Mouse (Mus musculus): Measurements from ENCODE around the gene Ncln. TPM values are rescaled to one million over a fixed set of nuclear protein-coding genes. Genes with fewer than 3 reads are reported as not detected.
"Not testable (repeated sequence)": the region's sequence is repeated elsewhere in the genome, so short reads cannot be mapped to it uniquely, and the experiment has no call there.

Ncln gene
- polyA plus RNA-seq, 1 experiment: 145 TPM

GRCm38 (mm10) chr10:81450140-81450539 is 46.1 kb downstream of the Ncln start:
- Histone ChIP-seq H3K4me1 (peaks cover 21% of the 10 kb centered on the region), H3K4me3 (replicated peaks) (no peak overlapping the region), H3K27me3 (replicated peaks) (peaks cover 55% of the 10 kb centered on the region), H3K36me3 (replicated peaks; ENCODE audit: low read length) (no peaks in the 10 kb centered on the region), H3K9me3 (no peaks in the 10 kb centered on the region)
- TF ChIP-seq GATA1 (IDR thresholded peaks at IDR 0.05; ENCODE audit: borderline replicate concordance, low read length) (no peak), FLI1 (IDR thresholded peaks at IDR 0.05; ENCODE audit: low read length) (no peak)

- H3K9me3 ChIP-seq; H3K4me3 ChIP-seq (replicated peaks); H3K4me1 ChIP-seq; H3K36me3 ChIP-seq (replicated peaks; ENCODE audit: low read length): not testable (repeated sequence)
- H3K27me3 ChIP-seq (replicated peaks): peaks cover 24% of the 10 kb centered on the region
These were observed 50.7 kb downstream of the Ncln start for GRCm38 (mm10) chr10:81445516-81445915.

- no peaks in the 10 kb centered on the region for H3K4me1 ChIP-seq
- no peaks in the 10 kb centered on the region for H3K9me3 ChIP-seq
- no peak for TF ChIP-seq GATA1 (IDR thresholded peaks at IDR 0.05; ENCODE audit: borderline replicate concordance, low read length)
- no peak for TF ChIP-seq FLI1 (IDR thresholded peaks at IDR 0.05; ENCODE audit: low read length)
- H3K27me3 ChIP-seq (replicated peaks): peaks cover 15% of the 10 kb centered on the region
- no peak overlapping the region for H3K4me3 ChIP-seq (replicated peaks)
- no peaks in the 10 kb centered on the region for H3K36me3 ChIP-seq (replicated peaks; ENCODE audit: low read length)
These were observed 55.2 kb downstream of the Ncln start for GRCm38 (mm10) chr10:81441019-81441418.

Other genes starting within 250 kb of the Ncln start
- 6.2 and 21.4 TPM in 2 replicates for gene Matk, start 243.5 kb downstream of the Ncln start, polyA plus RNA-seq (2012; ENCODE audit: insufficient read depth, low replicate concordance)
- 458 and 769 TPM in 2 replicates for gene Mrpl54, start 229.5 kb downstream of the Ncln start, polyA plus RNA-seq (2012; ENCODE audit: insufficient read depth, low replicate concordance)
- 93.1 and 154 TPM in 2 replicates for gene Apba3, start 229.4 kb downstream of the Ncln start, polyA plus RNA-seq (2012; ENCODE audit: insufficient read depth, low replicate concordance)
- 4.6 and 5.5 TPM in 2 replicates for gene Tjp3, start 204.8 kb downstream of the Ncln start, polyA plus RNA-seq (2012; ENCODE audit: insufficient read depth, low replicate concordance)
- gene Pip5k1c, start 203.4 kb downstream of the Ncln start, polyA plus RNA-seq (2012; ENCODE audit: insufficient read depth, low replicate concordance): 124 and 136 TPM in 2 replicates
- 76.5 and 78.5 TPM in 2 replicates for gene Cactin, start 175.3 kb downstream of the Ncln start, polyA plus RNA-seq (2012; ENCODE audit: insufficient read depth, low replicate concordance)
- gene Tbxa2r, start 167.7 kb downstream of the Ncln start, polyA plus RNA-seq (2012; ENCODE audit: insufficient read depth, low replicate concordance): 87.5 and 153 TPM in 2 replicates
- 2.9 and 11.0 TPM in 2 replicates for gene Gipc3, start 153.1 kb downstream of the Ncln start, polyA plus RNA-seq (2012; ENCODE audit: insufficient read depth, low replicate concordance)
- gene Hmg20b, start 145.9 kb downstream of the Ncln start, polyA plus RNA-seq (2012; ENCODE audit: insufficient read depth, low replicate concordance): 302 and 601 TPM in 2 replicates
- 20.2 and 44.1 TPM in 2 replicates for gene Mfsd12, start 138.9 kb downstream of the Ncln start, polyA plus RNA-seq (2012; ENCODE audit: insufficient read depth, low replicate concordance)
- 30.6 and 109 TPM in 2 replicates for gene 4930404N11Rik, start 130.6 kb downstream of the Ncln start, polyA plus RNA-seq (2012; ENCODE audit: insufficient read depth, low replicate concordance)
- gene Fzr1, start 117.9 kb downstream of the Ncln start, polyA plus RNA-seq (2012; ENCODE audit: insufficient read depth, low replicate concordance): 71.2 and 72.9 TPM in 2 replicates
- 80.4 and 114 TPM in 2 replicates for gene Dohh, start 112.0 kb downstream of the Ncln start, polyA plus RNA-seq (2012; ENCODE audit: insufficient read depth, low replicate concordance)
- 0.89 TPM in 1 of 2 replicates, not detected in the other for gene Gm48551, start 111.9 kb downstream of the Ncln start, polyA plus RNA-seq (2012; ENCODE audit: insufficient read depth, low replicate concordance)
- 8.4 TPM in 1 of 2 replicates, not detected in the other for gene Gm48552, start 107.4 kb downstream of the Ncln start, polyA plus RNA-seq (2012; ENCODE audit: insufficient read depth, low replicate concordance)
- gene Smim24, start 103.3 kb downstream of the Ncln start, polyA plus RNA-seq (2012; ENCODE audit: insufficient read depth, low replicate concordance): 4.4 TPM in 1 of 2 replicates, not detected in the other
- gene Nfic, start 40.8 kb downstream of the Ncln start, polyA plus RNA-seq (2012; ENCODE audit: insufficient read depth, low replicate concordance): 184 and 257 TPM in 2 replicates
- 1.3 and 3.3 TPM in 2 replicates for gene Celf5, start 13.7 kb downstream of the Ncln start, polyA plus RNA-seq (2012; ENCODE audit: insufficient read depth, low replicate concordance)
- 7.4 and 9.1 TPM in 2 replicates for gene S1pr4, start 3.7 kb upstream of the Ncln start, polyA plus RNA-seq (2012; ENCODE audit: insufficient read depth, low replicate concordance)
- gene Gna15, start 27.8 kb upstream of the Ncln start, polyA plus RNA-seq (2012; ENCODE audit: insufficient read depth, low replicate concordance): 31.7 and 48.4 TPM in 2 replicates
- 7.3 and 10.2 TPM in 2 replicates for gene Gna11, start 48.8 kb upstream of the Ncln start, polyA plus RNA-seq (2012; ENCODE audit: insufficient read depth, low replicate concordance)
- gene Aes, start 63.1 kb upstream of the Ncln start, polyA plus RNA-seq (2012; ENCODE audit: insufficient read depth, low replicate concordance): 2,412 and 5,687 TPM in 2 replicates
- gene Tle2, start 78.2 kb upstream of the Ncln start, polyA plus RNA-seq (2012; ENCODE audit: insufficient read depth, low replicate concordance): 18.9 and 34.3 TPM in 2 replicates
- gene Tle6, start 104.7 kb upstream of the Ncln start, polyA plus RNA-seq (2012; ENCODE audit: insufficient read depth, low replicate concordance): 69.5 and 166 TPM in 2 replicates
- not detected in 2 replicates for gene BC025920, start 109.9 kb upstream of the Ncln start, polyA plus RNA-seq (2012; ENCODE audit: insufficient read depth, low replicate concordance)
- gene Sirt6, start 131.4 kb upstream of the Ncln start, polyA plus RNA-seq (2012; ENCODE audit: insufficient read depth, low replicate concordance): 121 and 174 TPM in 2 replicates
- gene Ankrd24, start 132.1 kb upstream of the Ncln start, polyA plus RNA-seq (2012; ENCODE audit: insufficient read depth, low replicate concordance): 13.7 and 17.3 TPM in 2 replicates
- gene Gm10778, start 152.7 kb upstream of the Ncln start, polyA plus RNA-seq (2012; ENCODE audit: insufficient read depth, low replicate concordance): 0.19 TPM in 1 of 2 replicates, not detected in the other
- not detected in 2 replicates for gene Zfp433, start 208.4 kb upstream of the Ncln start, polyA plus RNA-seq (2012; ENCODE audit: insufficient read depth, low replicate concordance)

Data from megakaryocyte, embryonic 14.5 days (primary cell).